Mouse (Mus musculus) kidney, postnatal 14 days (tissue): ENCODE results near the gene Fubp3.

Experiments
- DNase-seq: peaks from one replicate; pipeline ENCODE4 v3.0.0; 2022; ENCODE audit warnings: mixed read lengths

The Fubp3 gene

GRCm38 (mm10) chr2:31633531-31633930 lies 61.1 kb downstream of the Fubp3 start:
- no peak for DNase-seq

- DNase-seq = no peak
Observed at GRCm38 (mm10) chr2:31635281-31636137, 63.1 kb downstream of the Fubp3 start.

GRCm38 (mm10) chr2:31636138-31636741 lies 63.8 kb downstream of the Fubp3 start:
- DNase-seq = no peak

GRCm38 (mm10) chr2:31636742-31637141 lies 64.3 kb downstream of the Fubp3 start:
- no peak for DNase-seq

GRCm38 (mm10) chr2:31637311-31637710 lies 64.9 kb downstream of the Fubp3 start:
- DNase-seq = no peak

GRCm38 (mm10) chr2:31637807-31638206 lies 65.4 kb downstream of the Fubp3 start:
- DNase-seq = peak; percentile 58

GRCm38 (mm10) chr2:31638581-31639465 lies 66.4 kb downstream of the Fubp3 start:
- no peak for DNase-seq

- no peak for DNase-seq
Observed at GRCm38 (mm10) chr2:31639466-31639760, 67.0 kb downstream of the Fubp3 start.

- DNase-seq = no peak
Observed at GRCm38 (mm10) chr2:31639901-31640608, 67.6 kb downstream of the Fubp3 start, which contains the start of gene Prdm12. Gene Prdm12, plus strand, starts transcription at chr2:31640037.

GRCm38 (mm10) chr2:31640609-31641507 lies 68.4 kb downstream of the Fubp3 start:
- no peak for DNase-seq

- no peak for DNase-seq
Observed at GRCm38 (mm10) chr2:31641508-31641830, 69.0 kb downstream of the Fubp3 start.

GRCm38 (mm10) chr2:31641929-31642328 lies 69.5 kb downstream of the Fubp3 start:
- no peak for DNase-seq

- no peak for DNase-seq
Observed at GRCm38 (mm10) chr2:31653971-31654853, 81.8 kb downstream of the Fubp3 start.

- DNase-seq = peak; percentile 52
Observed at GRCm38 (mm10) chr2:31654854-31655559, 82.6 kb downstream of the Fubp3 start.

- no peak for DNase-seq
Observed at GRCm38 (mm10) chr2:31656374-31656773, 83.9 kb downstream of the Fubp3 start.

GRCm38 (mm10) chr2:31662939-31663803 lies 90.7 kb downstream of the Fubp3 start:
- DNase-seq = no peak

GRCm38 (mm10) chr2:31663804-31664180 lies 91.3 kb downstream of the Fubp3 start:
- peak; percentile 30 for DNase-seq
